Mouse (Mus musculus) forebrain, embryonic 11.5 days (tissue): ENCODE measurements around the gene Saa4. TPM values are rescaled to one million over a fixed set of nuclear protein-coding genes. Genes with fewer than 3 reads are reported as not detected.
"Not testable (repeated sequence)": the region's sequence is repeated elsewhere in the genome, so short reads cannot be mapped to it uniquely, and the experiment has no call there.

Source experiments
- ATAC-seq: fragments of 200-750 bp; cut with Nextera tagmentation; replicated peaks from 2 replicates; pipeline ENCODE4 v1.8.0; 2017; ENCODE audit warnings: moderate TSS enrichment; ENCODE audit not compliant: low FRiP score
- DNase-seq: peaks from one replicate; pipeline ENCODE4 v3.0.0-alpha.2; 2017; ENCODE audit warnings: low spot score
- H3K27ac ChIP-seq: fragments of 300-500 bp; sonication (generic); 2 replicates; pipeline ENCODE4 v1.5.1; 2014; ENCODE audit warnings: low read depth, low read length
- H3K27me3 ChIP-seq: fragments of 300-500 bp; sonication (generic); 2 replicates; pipeline ENCODE4 v1.6.1; 2014; ENCODE audit warnings: mild to moderate bottlenecking, low read length, mixed read lengths; ENCODE audit not compliant: control insufficient read depth, insufficient read depth
- H3K36me3 ChIP-seq: fragments of 300-500 bp; sonication (generic); 2 replicates; pipeline ENCODE4 v1.6.1; 2014; ENCODE audit warnings: mild to moderate bottlenecking, low read length, moderate library complexity, mixed read lengths; ENCODE audit not compliant: control insufficient read depth, insufficient read depth
- H3K4me1 ChIP-seq: fragments of 300-500 bp; sonication (generic); replicated peaks from 2 replicates; pipeline ENCODE4 v1.6.1; 2014; ENCODE audit warnings: low read length, mixed read lengths; ENCODE audit not compliant: control insufficient read depth, insufficient read depth
- H3K4me2 ChIP-seq: fragments of 300-500 bp; sonication (generic); 2 replicates; pipeline ENCODE4 v1.6.1; 2014; ENCODE audit warnings: low read depth, mild to moderate bottlenecking, low read length, moderate library complexity, mixed read lengths; ENCODE audit not compliant: severe bottlenecking
- H3K4me3 ChIP-seq: fragments of 300-500 bp; sonication (generic); 2 replicates; pipeline ENCODE4 v1.5.1; 2014; ENCODE audit warnings: low read depth, low read length
- H3K9ac ChIP-seq: fragments of 300-500 bp; sonication (generic); 2 replicates; pipeline ENCODE4 v1.6.1; 2014; ENCODE audit warnings: low read length
- H3K9me3 ChIP-seq: fragments of 300-500 bp; sonication (generic); 2 replicates; pipeline ENCODE4 v1.6.1; 2016; ENCODE audit warnings: low read length, mixed read lengths; ENCODE audit not compliant: control insufficient read depth
- whole genome bisulfite sequencing: fragments of 180-500 bp; shearing (Covaris S2); extraction: QIAGEN DNeasy Blood & Tissue Kit; methylation state at CpG from one replicate; pipeline ENCODE4 v1.1.7; 2014; 5-methylcytosine and 5-hydroxymethylcytosine counted together
- polyA plus RNA-seq: library from polyadenylated mRNA; unstranded; fragments of >200 nt; fragmentation: Nextera tagmentation; extraction: Ambion mirVana; gene quantifications from 2 replicates; pipeline ENCODE4 v1.2.1, GENCODE M21; 2014

Gene Saa4
- polyA plus RNA-seq, 1 experiment from 2014 or later, result not detected

GRCm38 (mm10) chr7:46700521-46701025 is 31.8 kb downstream of the Saa4 start:
- no peak overlapping the region for H3K27ac ChIP-seq

GRCm38 (mm10) chr7:46696754-46697153 is 35.6 kb downstream of the Saa4 start:
- no peak overlapping the region for H3K4me3 ChIP-seq
- H3K27ac ChIP-seq, result no peak overlapping the region
- DNase-seq (no peak), ATAC-seq (no peak)
- H3K9me3 ChIP-seq, result no peaks in the 10 kb centered on the region
- peaks cover 7% of the 10 kb centered on the region; the same call in 1 of the 2 replicates for H3K36me3 ChIP-seq
- H3K4me2 ChIP-seq, result no peak overlapping the region
- H3K4me1 ChIP-seq, result no peaks in the 10 kb centered on the region
- H3K27me3 ChIP-seq, result no peaks in the 10 kb centered on the region
- 88% methylated on average over 1 of the region's 1 CpGs for WGBS
- H3K9ac ChIP-seq, result no peak overlapping the region

More at GRCm38 (mm10) chr7:46700521-46701025, 31.8 kb downstream of the Saa4 start:
- H3K36me3 ChIP-seq, result peaks cover 24% of the 10 kb centered on the region; the same call in 1 of the 2 replicates
- no peak for DNase-seq
- no peaks in the 10 kb centered on the region for H3K27me3 ChIP-seq
- WGBS, result 96% methylated on average over 6 of the region's 6 CpGs
- no peak overlapping the region for H3K9ac ChIP-seq
- H3K9me3 ChIP-seq, result no peaks in the 10 kb centered on the region
- H3K4me2 ChIP-seq, result no peak overlapping the region
- no peak for ATAC-seq
- no peak overlapping the region for H3K4me3 ChIP-seq
- H3K4me1 ChIP-seq, result no peaks in the 10 kb centered on the region

- no peaks in the 10 kb centered on the region for H3K27me3 ChIP-seq
- H3K27ac ChIP-seq, result no peak overlapping the region
- no peak overlapping the region for H3K4me2 ChIP-seq
- ATAC-seq, result no peak
- H3K4me3 ChIP-seq, result no peak overlapping the region
- peaks cover 4% of the 10 kb centered on the region; the same call in 1 of the 2 replicates for H3K36me3 ChIP-seq
- WGBS, result 88% methylated on average over 5 of the region's 5 CpGs
- H3K9me3 ChIP-seq, result no peaks in the 10 kb centered on the region
- H3K9ac ChIP-seq, result no peak overlapping the region
- no peaks in the 10 kb centered on the region for H3K4me1 ChIP-seq
- DNase-seq, result no peak
Measured at GRCm38 (mm10) chr7:46686827-46687226, 45.6 kb downstream of the Saa4 start.

- H3K9me3 ChIP-seq, result no peaks in the 10 kb centered on the region
- no peak overlapping the region for H3K9ac ChIP-seq
- no peak overlapping the region for H3K4me2 ChIP-seq
- H3K27ac ChIP-seq, result no peak overlapping the region
- DNase-seq, result no peak
- ATAC-seq, result no peak
- H3K36me3 ChIP-seq, result no peaks in the 10 kb centered on the region
- no peaks in the 10 kb centered on the region for H3K4me1 ChIP-seq
- H3K27me3 ChIP-seq, result no peaks in the 10 kb centered on the region
- H3K4me3 ChIP-seq, result no peak overlapping the region
Measured at GRCm38 (mm10) chr7:46680732-46681131, 51.7 kb downstream of the Saa4 start.

- H3K9me3 ChIP-seq, H3K4me1 ChIP-seq, H3K9ac ChIP-seq, H3K27ac ChIP-seq, ATAC-seq, H3K27me3 ChIP-seq, DNase-seq, H3K4me3 ChIP-seq, H3K36me3 ChIP-seq, H3K4me2 ChIP-seq: not testable (repeated sequence)
- WGBS, result 81% methylated on average over 7 of the region's 7 CpGs
Measured at GRCm38 (mm10) chr7:46679044-46679443, 53.4 kb downstream of the Saa4 start.

GRCm38 (mm10) chr7:46678417-46678816 is 54.0 kb downstream of the Saa4 start:
- no peaks in the 10 kb centered on the region for H3K9me3 ChIP-seq
- no peak overlapping the region for H3K4me2 ChIP-seq
- no peaks in the 10 kb centered on the region for H3K36me3 ChIP-seq
- H3K9ac ChIP-seq, result no peak overlapping the region
- H3K4me1 ChIP-seq, result no peaks in the 10 kb centered on the region
- H3K4me3 ChIP-seq, result no peak overlapping the region
- ATAC-seq (no peak), DNase-seq (no peak)
- no peaks in the 10 kb centered on the region for H3K27me3 ChIP-seq
- H3K27ac ChIP-seq, result no peak overlapping the region
- WGBS, result 90% methylated on average over 3 of the region's 3 CpGs

Other genes starting within 250 kb of the Saa4 start
- gene Sergef, start 92.8 kb downstream of the Saa4 start, polyA plus RNA-seq, result 17.6 and 18.7 TPM in 2 replicates
- 0.13 and 0.19 TPM in 2 replicates for gene Tph1, start 60.1 kb downstream of the Saa4 start, polyA plus RNA-seq
- 45.3 and 47.0 TPM in 2 replicates for gene Saal1, start 21.9 kb downstream of the Saa4 start, polyA plus RNA-seq
- gene Saa3, start 16.9 kb downstream of the Saa4 start, polyA plus RNA-seq, result not detected in 2 replicates
- gene Saa1, start 10.4 kb upstream of the Saa4 start, polyA plus RNA-seq, result not detected in 2 replicates
- not detected in 2 replicates for gene Saa2, start 19.2 kb upstream of the Saa4 start, polyA plus RNA-seq
- gene Hps5, start 63.5 kb upstream of the Saa4 start, polyA plus RNA-seq, result 18.3 and 23.7 TPM in 2 replicates
- 53.9 and 56.2 TPM in 2 replicates for gene Gtf2h1, start 63.5 kb upstream of the Saa4 start, polyA plus RNA-seq
- 2,020 and 2,118 TPM in 2 replicates for gene Ldha, start 108.9 kb upstream of the Saa4 start, polyA plus RNA-seq
- gene Ldhc, start 128.6 kb upstream of the Saa4 start, polyA plus RNA-seq, result 0.13 TPM in 1 of 2 replicates, not detected in the other
- 311 and 322 TPM in 2 replicates for gene Tsg101, start 187.4 kb upstream of the Saa4 start, polyA plus RNA-seq
- 13.9 and 14.3 TPM in 2 replicates for gene Uevld, start 225.9 kb upstream of the Saa4 start, polyA plus RNA-seq